Mouse (Mus musculus) frontal cortex, postnatal 25 days (tissue): ENCODE results near the gene Fdxacb1.

Experiments used
- DNase-seq, 2 experiments: peaks; one replicate each; pipeline ENCODE4 v3.0.0; 2022; ENCODE audit warnings: low spot score in 2 of 2

Fdxacb1 gene

GRCm38 (mm10) chr9:50768107-50769002, at the start of gene Fdxacb1:
TSS of gene Fdxacb1 (plus strand) at chr9:50768236.
- peak; percentile 95 to 97 for DNase-seq

GRCm38 (mm10) chr9:50718878-50719277, 49.2 kb upstream of the Fdxacb1 start:
- no peak for DNase-seq

- DNase-seq = no peak
Measured at GRCm38 (mm10) chr9:50721061-50721460, 47.0 kb upstream of the Fdxacb1 start.

- DNase-seq = no peak
Measured at GRCm38 (mm10) chr9:50722451-50722911, 45.6 kb upstream of the Fdxacb1 start.

- DNase-seq = no peak
Measured at GRCm38 (mm10) chr9:50723406-50723805, 44.6 kb upstream of the Fdxacb1 start.

GRCm38 (mm10) chr9:50724147-50724546, 43.9 kb upstream of the Fdxacb1 start:
- DNase-seq = no peak

- no peak for DNase-seq
Measured at GRCm38 (mm10) chr9:50724661-50725330, 43.2 kb upstream of the Fdxacb1 start.

- DNase-seq = no peak
Measured at GRCm38 (mm10) chr9:50725921-50726590, 42.0 kb upstream of the Fdxacb1 start.

- peak; percentile 42 to 58 for DNase-seq
Measured at GRCm38 (mm10) chr9:50727171-50727924, 40.7 kb upstream of the Fdxacb1 start.

GRCm38 (mm10) chr9:50727925-50728651, 39.9 kb upstream of the Fdxacb1 start:
- peak; percentile 54 to 77 for DNase-seq

- DNase-seq = no peak
Measured at GRCm38 (mm10) chr9:50729600-50729999, 38.4 kb upstream of the Fdxacb1 start.

- DNase-seq = no peak
Measured at GRCm38 (mm10) chr9:50732560-50732959, 35.5 kb upstream of the Fdxacb1 start.

- DNase-seq = no peak
Measured at GRCm38 (mm10) chr9:50734989-50735388, 33.0 kb upstream of the Fdxacb1 start.

- DNase-seq = peak; percentile 77 to 87
Measured at GRCm38 (mm10) chr9:50738914-50739870, 28.8 kb upstream of the Fdxacb1 start, which contains the start of gene Dixdc1. TSS of gene Dixdc1 (minus strand) at chr9:50739517.

- DNase-seq = no peak
Measured at GRCm38 (mm10) chr9:50740867-50741784, 26.9 kb upstream of the Fdxacb1 start.

GRCm38 (mm10) chr9:50742261-50742660, 25.8 kb upstream of the Fdxacb1 start:
- no peak for DNase-seq

- DNase-seq = no peak
Measured at GRCm38 (mm10) chr9:50742744-50743143, 25.3 kb upstream of the Fdxacb1 start.

GRCm38 (mm10) chr9:50745806-50746205, 22.2 kb upstream of the Fdxacb1 start:
- no peak for DNase-seq
